Mouse (Mus musculus) naive thymus-derived CD4-positive, alpha-beta T cell, adult 5 months (primary cell): ENCODE data around the gene Aptx. TPM values are rescaled to one million over a fixed set of nuclear protein-coding genes. Genes with fewer than 3 reads are reported as not detected.

Experiments used
- polyA plus RNA-seq: library from polyadenylated mRNA; unstranded; fragments of 100-300 nt; shearing (Covaris generic); gene quantifications from one replicate; pipeline ENCODE4 v1.2.1, GENCODE M21; 2017

Aptx gene
- 27.3 TPM for polyA plus RNA-seq

GRCm38 (mm10) chr4:40702797-40703709, at the start of gene Aptx:
TSS of gene Aptx (minus strand) at chr4:40703194.

GRCm38 (mm10) chr4:40722011-40722666, 19.1 kb upstream of the Aptx start, which contains the start of gene Dnaja1:
TSS of gene Dnaja1 (plus strand) at chr4:40722150.

Other genes starting within 250 kb of the Aptx start
- gene Tmem215, start 231.0 kb downstream of the Aptx start, polyA plus RNA-seq = 0.10 TPM
- 648 TPM for gene Dnaja1, start 19.0 kb upstream of the Aptx start, polyA plus RNA-seq
- gene Smu1, start 54.7 kb upstream of the Aptx start, polyA plus RNA-seq = 116 TPM
- 153 TPM for gene B4galt1, start 150.8 kb upstream of the Aptx start, polyA plus RNA-seq
- not detected for gene Spink4, start 216.9 kb upstream of the Aptx start, polyA plus RNA-seq
- gene Bag1, start 245.1 kb upstream of the Aptx start, polyA plus RNA-seq = 159 TPM
- gene Chmp5, start 245.2 kb upstream of the Aptx start, polyA plus RNA-seq = 40.6 TPM